Mouse (Mus musculus): Measurements from ENCODE around the gene Gm11397.
"Not testable (repeated sequence)": the region's sequence is repeated elsewhere in the genome, so short reads cannot be mapped to it uniquely, and the experiment has no call there.

Gm11397 gene

DNA sequence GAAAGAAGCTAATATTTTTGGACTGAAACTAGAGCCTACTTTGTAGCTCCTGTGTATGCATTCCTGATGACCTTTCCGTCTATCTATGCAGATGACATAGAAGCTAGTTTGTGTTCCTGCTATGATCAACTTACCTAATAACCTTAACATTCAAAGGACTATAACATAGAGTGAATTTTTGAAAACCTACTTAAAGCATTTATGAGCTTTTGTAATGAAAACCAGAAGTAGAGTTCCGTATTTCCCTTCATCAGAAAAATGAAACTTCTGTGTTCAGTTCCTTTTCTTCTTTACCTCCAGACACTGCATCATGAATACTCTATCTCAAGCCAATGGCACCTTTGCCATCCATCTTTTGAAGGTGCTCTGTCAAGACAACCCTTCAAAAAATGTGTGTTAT lies at the start of gene Gm11397:
Gene Gm11397, plus strand, starts transcription at position 301 of the 400 bp plus-strand sequence.
- not testable (repeated sequence) for DNase-seq (ENCODE audit: inconsistent ontology term)

DNA sequence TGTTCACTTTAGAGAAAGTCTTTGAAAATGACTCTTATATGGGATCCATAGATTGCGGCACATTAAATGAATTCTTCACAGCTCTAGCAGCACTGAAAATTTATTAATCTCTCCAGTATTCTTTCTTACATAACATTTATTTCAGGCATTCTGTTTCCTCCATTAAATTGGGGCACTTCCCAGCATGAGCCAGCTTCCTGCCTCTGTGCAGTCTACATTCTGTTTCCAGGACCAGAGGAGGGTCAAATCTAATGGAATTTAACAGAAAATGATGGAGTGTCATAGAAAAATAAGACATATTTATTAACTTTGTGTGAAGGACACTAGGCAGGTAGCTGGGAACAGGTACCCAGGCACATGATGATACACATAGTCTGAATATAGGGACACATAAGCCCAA lies 38.9 kb upstream of the Gm11397 start:
- DNase-seq (ENCODE audit: inconsistent ontology term) = not testable (repeated sequence)

DNA sequence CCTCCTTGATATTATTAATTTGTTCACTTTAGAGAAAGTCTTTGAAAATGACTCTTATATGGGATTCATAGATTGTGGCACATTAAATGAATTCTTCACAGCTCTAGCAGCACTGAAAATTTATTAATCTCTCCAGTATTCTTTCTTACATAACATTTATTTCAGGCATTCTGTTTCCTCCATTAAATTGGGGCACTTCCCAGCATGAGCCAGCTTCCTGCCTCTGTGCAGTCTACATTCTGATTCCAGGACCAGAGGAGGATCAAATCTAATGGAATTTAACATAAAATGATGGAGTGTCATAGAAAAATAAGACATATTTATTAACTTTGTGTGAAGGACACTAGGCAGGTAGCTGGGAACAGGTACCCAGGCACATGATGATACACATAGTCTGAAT lies 37.2 kb downstream of the Gm11397 start:
- DNase-seq (ENCODE audit: inconsistent ontology term) = not testable (repeated sequence)
